In genomic region chr9:122713836-122714235, GRCm38 (mm10) we compare ENCODE assay signal across 36 mouse cellular contexts. TPM values are rescaled to one million over a fixed set of nuclear protein-coding genes. Genes with fewer than 3 reads are reported as not detected.
A peak's percentile ranks its signal among the peaks of the same experiment; 100 is the strongest.
DNase-seq lines count a peak whose midpoint lies in the region; ATAC-seq and TF ChIP-seq lines count a peak whose summit lies in the region.
"Had no signal": no experiment of that assay in that cellular context is flagged by ENCODE, and none has a peak within 500 bp of the region (broad histone marks: within the 10 kb centered on the region; RNA-seq: fewer than 3 reads in every experiment).

No protein-coding gene starts in this region.

- no peak for TF ChIP-seq POLR2A in kidney, adult 2 months (IDR thresholded peaks at IDR 0.05; ENCODE audit: low read depth, low read length)
- TF ChIP-seq POLR2A in brain, embryonic 14.5 days (IDR thresholded peaks at IDR 0.05; ENCODE audit: borderline replicate concordance, extremely low read depth, insufficient read depth, insufficient read length, poor library complexity, severe bottlenecking), result no peak

- H3K4me2 ChIP-seq in kidney, embryonic 15.5 days, result no peak overlapping the region
- H3K4me2 ChIP-seq in stomach, postnatal 0 days (replicated peaks; ENCODE audit: low read depth), result no peak overlapping the region
- H3K4me2 ChIP-seq: embryonic facial prominence, embryonic 15.5 days; heart, embryonic 11.5 days; hindbrain, embryonic 14.5 days; limb, embryonic 15.5 days; lung, embryonic 14.5 days; midbrain, embryonic 13.5 days; neural tube, embryonic 15.5 days had no signal

- no peak for TF ChIP-seq CTCF in kidney, adult 2 months (conservative IDR thresholded peaks at IDR 0.05; ENCODE audit: insufficient read depth, insufficient read length, low read depth, low read length)
- TF ChIP-seq CTCF in brain, embryonic 14.5 days (IDR thresholded peaks at IDR 0.05; ENCODE audit: borderline replicate concordance, extremely low read depth, insufficient read depth, insufficient read length), result no peak
- TF ChIP-seq CTCF in stomach, postnatal 0 days (IDR thresholded peaks at IDR 0.05; ENCODE audit: low read depth), result no peak

- H3K4me3 ChIP-seq in kidney, adult 2 months (ENCODE audit: insufficient read depth, low read depth, low read length), result no peak overlapping the region
- H3K4me3 ChIP-seq in kidney, embryonic 15.5 days (replicated peaks), result no peak overlapping the region
- no peak overlapping the region for H3K4me3 ChIP-seq in stomach, postnatal 0 days (ENCODE audit: low read depth, low read length)
- H3K4me3 ChIP-seq: embryonic facial prominence, embryonic 10.5 days; embryonic facial prominence, embryonic 15.5 days; gastrocnemius, adult 2 months; limb, embryonic 10.5 days; limb, embryonic 15.5 days; midbrain, embryonic 13.5 days; neural tube, embryonic 15.5 days had no signal

- H3K9me3 ChIP-seq in kidney, embryonic 15.5 days (replicated peaks), result no peaks in the 10 kb centered on the region
- no peaks in the 10 kb centered on the region for H3K9me3 ChIP-seq in stomach, postnatal 0 days (ENCODE audit: control insufficient read depth, low read length)
- H3K9me3 ChIP-seq: embryonic facial prominence, embryonic 10.5 days; embryonic facial prominence, embryonic 15.5 days; G1E; limb, embryonic 10.5 days; limb, embryonic 15.5 days; midbrain, embryonic 13.5 days; neural tube, embryonic 15.5 days had no signal

- no peak overlapping the region for H3K9ac ChIP-seq in kidney, embryonic 15.5 days
- H3K9ac ChIP-seq in stomach, postnatal 0 days (ENCODE audit: low read length), result no peak overlapping the region
- H3K9ac ChIP-seq: embryonic facial prominence, embryonic 15.5 days; hindbrain, embryonic 14.5 days; limb, embryonic 15.5 days; liver, embryonic 14.5 days; lung, embryonic 14.5 days; midbrain, embryonic 13.5 days; neural tube, embryonic 15.5 days had no signal

- TF ChIP-seq EP300 in stomach, postnatal 0 days (optimal IDR thresholded peaks at IDR 0.05), result no peak

- H3K36me3 ChIP-seq in kidney, adult 2 months (ENCODE audit: control insufficient read depth, insufficient read depth, low read length), result no peaks in the 10 kb centered on the region
- no peaks in the 10 kb centered on the region for H3K36me3 ChIP-seq in kidney, embryonic 15.5 days
- H3K36me3 ChIP-seq in stomach, postnatal 0 days (ENCODE audit: control insufficient read depth, insufficient read depth, low read length), result no peaks in the 10 kb centered on the region
- H3K36me3 ChIP-seq: embryonic facial prominence, embryonic 10.5 days; embryonic facial prominence, embryonic 15.5 days; G1E; limb, embryonic 10.5 days; limb, embryonic 15.5 days; midbrain, embryonic 13.5 days; neural tube, embryonic 15.5 days had no signal

- ATAC-seq in kidney, embryonic 15.5 days (replicated peaks; ENCODE audit: low FRiP score), result no peak
- no peak for ATAC-seq in stomach, postnatal 0 days (ENCODE audit: low FRiP score, low TSS enrichment)
- ATAC-seq: forebrain, embryonic 16.5 days; inflammation-experienced regulatory T-cells, adult 6 months; midbrain, embryonic 13.5 days had no signal

- H3K4me1 ChIP-seq in kidney, adult 2 months (ENCODE audit: control insufficient read depth, insufficient read depth, low read length), result peaks cover 3% of the 10 kb centered on the region; the same call in 1 of the 2 replicates
- H3K4me1 ChIP-seq in kidney, embryonic 15.5 days, result no peaks in the 10 kb centered on the region
- no peaks in the 10 kb centered on the region for H3K4me1 ChIP-seq in stomach, postnatal 0 days (replicated peaks; ENCODE audit: control insufficient read depth, insufficient read depth)
- H3K4me1 ChIP-seq: embryonic facial prominence, embryonic 15.5 days; limb, embryonic 10.5 days; limb, embryonic 15.5 days; neural tube, embryonic 15.5 days had no signal

- peak; percentile 56 for DNase-seq in adrenal gland, adult 2 months
- no peak for DNase-seq in adrenal gland, postnatal 4 days (ENCODE audit: low spot score in 2 of 2)
- DNase-seq in kidney, adult 2 months, result peak; percentile 21
- peak; percentile 64 for DNase-seq in 3T3-L1 (ENCODE audit: low read depth, low spot score)
- DNase-seq in brain, embryonic 14.5 days (ENCODE audit: low read depth), result peak; percentile 63
- DNase-seq in urinary bladder, adult 18-20 months (ENCODE audit: low spot score in 2 of 2), result no peak
- no peak for DNase-seq in stomach, postnatal 0 days (ENCODE audit: low spot score)
- DNase-seq: cerebellum, adult 8-10 months; cerebellum, postnatal 25 days; gastrocnemius, adult 2 months; gastrocnemius, postnatal 36 days; heart, adult 18-20 months; kidney, adult 11 months; lung, embryonic 14.5 days; thymus, postnatal 4 days had no signal

- WGBS in kidney, adult 2 months, result 23% methylated on average over 2 of the region's 2 CpGs
- WGBS in kidney, embryonic 15.5 days, result 53% methylated on average over 2 of the region's 2 CpGs
- WGBS in stomach, postnatal 0 days, result 16% methylated on average over 2 of the region's 2 CpGs

- H3K27ac ChIP-seq in kidney, adult 2 months (ENCODE audit: insufficient read depth, low read depth, low read length), result no peak overlapping the region
- no peak overlapping the region for H3K27ac ChIP-seq in kidney, embryonic 15.5 days
- H3K27ac ChIP-seq in stomach, postnatal 0 days (replicated peaks), result no peak overlapping the region
- H3K27ac ChIP-seq: embryonic facial prominence, embryonic 10.5 days; embryonic facial prominence, embryonic 15.5 days; gastrocnemius, adult 2 months; hindbrain, embryonic 14.5 days; limb, embryonic 10.5 days; limb, embryonic 15.5 days; liver, embryonic 14.5 days; macrophage; midbrain, embryonic 13.5 days; neural tube, embryonic 15.5 days had no signal

- no peaks in the 10 kb centered on the region; the same call in 1 of the 2 replicates for H3K27me3 ChIP-seq in kidney, adult 2 months (replicated peaks; ENCODE audit: control insufficient read depth, insufficient read depth, low read length)
- H3K27me3 ChIP-seq in kidney, embryonic 15.5 days, result peaks cover 9% of the 10 kb centered on the region; the same call in 1 of the 2 replicates
- no peaks in the 10 kb centered on the region for H3K27me3 ChIP-seq in stomach, postnatal 0 days (ENCODE audit: control insufficient read depth, insufficient read depth, low read length)
- H3K27me3 ChIP-seq: limb, embryonic 15.5 days; neural tube, embryonic 15.5 days had no signal

RNA-seq across cellular contexts. Expression of gene Topaz1, which starts 33.3 kb away (rescaled TPM):
- not detected for total RNA-seq in adrenal gland, adult 2 months (2021)
- not detected in 2 replicates for polyA plus RNA-seq in adrenal gland, adult 2 months (2012; rRNA removed)
- under 1 TPM in 1 of 2 experiments, not detected in 1; 0.06 TPM for total RNA-seq in adrenal gland, postnatal 4 days (2021)
- not detected in 2 replicates for polyA plus RNA-seq in kidney, adult 2 months (2012; rRNA removed)
- not detected in 2 replicates for polyA plus RNA-seq in kidney, embryonic 15.5 days (2015; fragmentation: Nextera tagmentation; extraction: Ambion mirVana)
- polyA plus RNA-seq in brain, embryonic 14.5 days (2012; rRNA removed), result not detected in 2 replicates
- polyA plus RNA-seq in stomach, postnatal 0 days (2015; fragmentation: Nextera tagmentation; extraction: Ambion mirVana), result not detected in 2 replicates
- total RNA-seq: adrenal gland, postnatal 36 days; gastrocnemius, adult 2 months; gastrocnemius, postnatal 36 days; heart, adult 18-20 months; hematopoietic stem cell, adult 5-6 weeks; left cerebral cortex, postnatal 10 days; megakaryocyte-erythroid progenitor cell, adult 5-6 weeks had no signal
- polyA plus RNA-seq: embryonic facial prominence, embryonic 10.5 days; embryonic facial prominence, embryonic 15.5 days; forebrain, embryonic 16.5 days; G1E; heart, embryonic 11.5 days; heart, embryonic 16.5 days; hindbrain, embryonic 14.5 days; inflammation-experienced regulatory T-cells, adult 6 months; kidney, embryonic 16.5 days; large intestine, adult 2 months; limb, embryonic 15.5 days; liver, embryonic 14.5 days; lung, embryonic 14.5 days; macrophage; midbrain, embryonic 13.5 days; neural tube, embryonic 15.5 days had no signal

Comparison
In these comparisons a context has a peak if more than half of its experiments do, and no peak if none do; other contexts are left out.
1. DNase-seq: peak in adrenal gland, adult 2 months (single experiment), kidney, adult 2 months (single experiment), 3T3-L1 (single experiment) and brain, embryonic 14.5 days (single experiment); none in adrenal gland, postnatal 4 days (0 of 2), urinary bladder, adult 18-20 months (0 of 2) and stomach, postnatal 0 days (single experiment).